Mouse (Mus musculus) liver, adult (tissue): ENCODE results near the gene Clpp.

Source experiments
- GATA4 ChIP-seq: IDR thresholded peaks from 2 replicates; pipeline ENCODE4 v1.6.1; 2014; ENCODE audit warnings: mild to moderate bottlenecking, low read length; ENCODE audit not compliant: insufficient replicate concordance

The Clpp gene

DNA sequence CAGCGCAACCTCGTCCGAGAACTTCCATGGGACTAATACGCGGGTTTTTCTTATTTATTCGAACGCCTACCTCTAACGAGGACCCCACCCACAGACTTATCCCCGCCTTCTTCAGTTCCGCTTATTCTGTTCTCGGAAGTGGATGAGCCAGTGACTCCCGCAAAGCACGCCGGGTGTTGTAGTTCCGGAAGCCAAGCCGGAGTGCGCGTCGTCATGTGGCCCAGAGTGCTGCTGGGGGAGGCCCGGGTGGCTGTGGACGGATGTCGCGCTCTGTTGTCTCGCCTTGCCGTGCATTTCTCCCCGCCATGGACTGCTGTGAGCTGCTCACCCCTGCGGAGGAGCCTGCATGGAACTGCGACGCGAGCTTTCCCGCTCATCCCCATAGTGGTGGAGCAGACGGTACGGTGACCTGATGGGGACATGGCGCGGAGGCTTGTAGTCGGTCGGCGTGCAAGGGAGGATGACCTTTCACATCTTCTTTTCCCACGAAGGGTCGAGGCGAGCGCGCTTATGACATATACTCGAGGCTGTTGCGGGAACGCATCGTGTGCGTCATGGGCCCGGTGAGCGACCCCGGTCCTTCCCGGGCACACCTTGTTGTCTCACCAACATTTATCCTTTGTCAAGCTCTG lies at the start of gene Clpp:
Clpp (plus strand) TSS at position 191 of the 632 bp plus-strand sequence.
- TF ChIP-seq GATA4: no peak

DNA sequence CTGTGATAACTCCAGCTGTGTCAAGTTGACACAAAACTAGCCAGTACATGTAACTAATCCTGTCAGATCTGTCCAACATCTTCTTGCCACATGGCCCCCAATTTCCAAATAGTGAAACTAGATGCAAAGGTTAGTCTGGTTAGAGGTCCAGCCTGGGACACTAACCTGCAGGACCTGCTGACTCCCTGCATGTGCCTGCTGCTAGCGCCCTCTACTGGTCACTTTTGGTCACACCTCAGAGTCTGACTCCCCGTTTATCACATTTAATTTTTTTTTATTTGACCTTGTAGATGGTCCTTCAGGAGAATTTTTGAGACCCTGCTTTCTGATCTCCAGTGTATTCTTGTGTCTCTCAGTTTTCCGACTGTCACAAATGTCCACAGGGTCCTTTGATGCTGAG lies 39.2 kb upstream of the Clpp start:
- TF ChIP-seq GATA4: no peak

DNA sequence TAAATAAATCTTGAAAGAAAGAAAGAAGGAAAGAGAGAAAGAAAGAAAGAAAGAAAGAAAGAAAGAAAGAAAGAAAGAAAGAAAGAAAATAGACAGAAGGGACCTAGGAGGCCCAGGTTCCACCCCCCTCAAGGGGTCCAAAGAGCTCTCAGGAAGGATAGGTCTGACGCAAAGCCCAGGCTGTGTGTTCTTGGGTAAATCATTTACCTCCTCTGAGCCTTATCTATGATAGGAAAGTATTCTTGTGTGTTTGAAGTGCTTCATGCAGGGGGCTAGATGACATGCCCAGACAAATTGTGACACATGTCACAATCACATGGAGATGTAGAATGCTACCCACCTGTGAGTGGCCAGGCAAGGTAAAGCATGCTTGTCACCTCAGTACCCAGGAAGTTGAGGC lies 37.5 kb upstream of the Clpp start:
- no peak for TF ChIP-seq GATA4

DNA sequence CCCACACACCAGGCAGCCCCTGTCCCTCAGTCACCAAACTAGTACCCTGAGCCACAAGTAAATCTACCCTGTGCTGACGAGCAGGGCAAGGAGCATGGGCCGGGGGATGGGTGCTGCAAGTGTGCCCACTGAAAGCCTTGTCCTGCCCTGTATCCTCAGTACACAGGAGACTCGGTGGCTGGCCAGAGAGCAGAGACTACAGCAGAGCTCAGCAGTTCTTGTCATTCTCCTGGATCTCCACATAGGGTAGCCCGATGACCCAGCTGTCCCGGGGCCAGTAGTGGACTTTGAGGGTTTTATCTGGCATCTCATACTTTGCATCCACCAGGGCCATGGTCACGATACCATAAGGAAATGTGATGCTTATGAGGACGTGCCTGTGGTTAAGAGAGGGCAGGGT lies 35.2 kb upstream of the Clpp start:
- TF ChIP-seq GATA4: no peak

DNA sequence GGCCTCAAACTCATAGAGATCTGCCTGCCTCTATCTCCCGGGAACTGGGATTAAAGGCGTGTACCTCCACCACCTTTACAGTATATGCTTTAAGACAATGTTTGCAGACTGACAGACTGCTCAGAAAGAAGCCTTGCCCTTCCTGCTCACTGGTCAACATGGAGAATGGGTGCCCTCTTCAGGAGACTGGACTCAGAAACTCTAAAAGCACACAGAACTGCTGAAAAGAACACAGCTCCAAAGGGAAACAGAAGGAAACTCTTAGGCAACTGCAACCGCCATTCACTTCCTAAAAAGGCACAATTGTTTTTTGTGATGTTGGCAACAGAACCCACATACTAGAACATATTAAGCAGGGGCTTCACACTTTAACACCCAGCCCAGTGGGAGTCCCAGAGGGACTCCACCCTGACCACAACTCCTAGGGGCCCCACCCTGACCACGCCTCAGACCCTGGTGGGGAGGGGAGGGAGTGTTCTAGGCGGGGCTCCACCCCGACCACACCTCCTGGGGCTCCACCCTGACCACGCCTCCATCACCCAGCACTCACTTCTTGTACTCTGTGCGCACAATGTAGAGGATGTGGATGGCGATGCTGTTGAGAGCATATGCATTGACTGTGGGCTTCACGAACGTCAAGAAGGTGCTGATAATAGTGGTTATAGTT lies 32.2 kb upstream of the Clpp start:
- TF ChIP-seq GATA4: no peak

DNA sequence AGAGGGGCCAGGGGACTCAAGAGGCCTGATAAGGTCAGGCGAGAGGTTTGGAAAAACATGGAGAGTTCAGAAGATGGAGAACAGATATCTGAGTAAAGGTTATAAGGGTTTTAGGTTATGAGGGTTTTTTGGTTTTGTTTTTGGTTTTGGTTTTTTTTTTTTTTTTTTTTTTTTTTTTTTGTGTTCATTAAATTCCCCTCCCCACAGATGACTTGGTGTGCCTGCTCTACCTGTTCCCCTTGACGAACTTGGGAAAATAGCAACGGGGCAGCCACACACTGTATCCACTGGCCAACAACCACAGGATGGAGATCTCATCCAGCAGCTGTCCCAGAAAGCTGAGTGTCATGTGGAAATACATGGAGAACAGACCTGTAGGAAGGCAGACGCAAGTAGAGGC lies 31.4 kb upstream of the Clpp start:
- no peak for TF ChIP-seq GATA4

DNA sequence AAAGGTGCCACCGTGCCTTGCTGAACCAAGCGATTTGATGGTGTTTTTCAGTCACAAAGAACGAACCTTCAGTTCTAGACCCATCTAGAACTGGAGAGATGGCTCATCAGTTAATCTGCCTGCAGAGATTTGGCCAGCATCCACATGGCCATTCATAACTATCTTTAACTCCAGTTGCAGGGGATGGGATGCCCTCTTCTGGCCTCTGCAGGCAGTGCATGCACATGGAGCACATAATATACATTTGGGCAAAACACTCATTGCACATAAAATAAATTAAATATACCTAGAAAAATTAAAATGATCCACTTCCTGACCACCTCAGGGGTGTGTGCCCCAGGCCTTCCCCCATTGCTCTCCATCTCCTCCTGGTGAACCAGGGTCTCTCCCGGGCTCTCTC lies 28.2 kb upstream of the Clpp start:
- no peak for TF ChIP-seq GATA4

DNA sequence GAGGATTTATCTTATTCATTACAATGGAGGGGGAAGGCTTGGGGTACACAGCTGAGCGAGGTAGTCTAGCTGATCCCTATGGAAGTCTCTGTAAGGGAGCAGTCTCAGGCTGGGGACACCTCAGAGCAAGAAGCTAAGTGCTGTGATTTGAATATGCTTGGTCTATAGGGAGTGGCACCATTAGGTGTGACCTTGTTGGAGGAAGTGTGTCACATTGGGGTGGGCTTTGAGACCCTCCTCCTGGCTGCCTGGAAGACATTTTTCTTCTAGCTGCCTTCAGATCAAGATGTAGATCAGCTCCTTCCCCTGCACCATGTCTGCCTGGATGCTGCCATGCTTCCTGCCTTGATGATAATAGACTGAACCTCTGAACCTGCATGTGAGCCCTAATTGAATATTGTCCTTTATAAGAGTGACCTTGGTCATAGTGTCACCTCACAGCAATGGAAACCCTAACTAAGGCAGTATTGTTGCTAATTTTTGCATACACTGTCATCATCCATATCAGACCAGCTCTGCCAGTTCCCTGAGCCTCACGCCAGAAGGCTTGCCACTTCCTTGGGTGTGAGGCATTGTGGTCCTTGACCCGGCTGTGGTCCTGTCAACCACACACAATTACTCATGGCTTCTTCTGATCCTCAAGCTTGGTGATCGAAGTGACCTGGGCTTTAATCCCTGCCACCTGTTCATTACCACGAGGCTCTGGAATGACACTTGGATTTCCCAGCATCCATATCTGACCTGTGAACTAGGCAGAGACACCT lies 27.3 kb upstream of the Clpp start:
- no peak for TF ChIP-seq GATA4

DNA sequence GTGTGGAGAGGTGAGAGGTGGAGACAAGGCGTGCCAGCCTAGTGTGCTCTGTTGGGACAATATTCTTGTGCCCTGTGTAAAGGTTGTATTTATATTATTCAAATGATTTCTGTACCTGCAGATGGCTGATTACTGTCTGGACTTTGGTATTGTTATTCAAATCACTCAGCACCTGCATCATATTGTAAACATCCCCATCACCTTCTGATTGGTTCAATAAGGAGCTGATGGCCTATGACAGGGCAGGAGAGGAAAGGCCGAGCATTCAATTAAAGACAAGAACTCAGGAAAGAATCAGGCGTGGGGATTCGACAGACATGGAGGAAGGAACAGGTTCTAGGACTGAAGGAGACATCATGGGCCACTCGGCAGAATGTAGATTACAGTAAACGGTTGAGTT lies 26.5 kb upstream of the Clpp start:
- TF ChIP-seq GATA4: no peak

DNA sequence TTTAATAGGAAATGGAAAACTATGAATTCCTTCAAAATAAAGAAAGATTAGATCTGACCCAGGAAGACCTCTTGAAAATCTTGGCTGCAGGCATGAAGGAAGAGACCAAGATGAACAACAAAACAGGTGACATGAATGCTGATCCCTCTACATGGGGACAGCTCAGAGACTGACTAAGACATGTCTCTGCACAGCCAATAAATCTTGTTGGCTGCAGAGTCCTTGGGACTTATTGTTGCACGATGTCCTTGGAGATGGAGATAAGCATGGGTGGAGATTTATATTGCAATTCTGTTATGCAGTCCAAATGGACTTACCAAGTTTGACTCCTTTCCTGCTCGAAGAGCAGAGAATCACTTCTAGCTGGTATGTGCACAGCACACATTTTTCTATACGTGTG lies 20.8 kb upstream of the Clpp start:
- TF ChIP-seq GATA4: no peak

DNA sequence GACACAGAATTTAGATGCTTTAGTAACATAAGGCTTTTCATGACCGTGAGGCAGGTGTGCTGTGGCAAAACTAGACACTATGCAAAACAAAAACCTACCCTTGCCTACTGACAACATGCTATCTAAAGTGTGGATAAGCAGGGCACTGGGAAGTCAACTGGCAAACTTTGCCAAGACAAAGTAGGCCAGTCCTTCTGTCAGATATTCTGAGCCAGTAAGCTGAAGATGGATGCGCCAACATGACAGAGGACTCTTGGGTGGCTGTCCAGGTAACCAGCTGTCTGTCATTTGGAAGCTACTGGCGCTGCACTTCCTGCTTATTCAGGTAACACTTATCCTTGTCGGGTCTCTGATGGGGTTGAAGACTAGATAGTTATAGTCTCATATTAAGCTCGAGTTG lies 20.0 kb upstream of the Clpp start:
- TF ChIP-seq GATA4: no peak

DNA sequence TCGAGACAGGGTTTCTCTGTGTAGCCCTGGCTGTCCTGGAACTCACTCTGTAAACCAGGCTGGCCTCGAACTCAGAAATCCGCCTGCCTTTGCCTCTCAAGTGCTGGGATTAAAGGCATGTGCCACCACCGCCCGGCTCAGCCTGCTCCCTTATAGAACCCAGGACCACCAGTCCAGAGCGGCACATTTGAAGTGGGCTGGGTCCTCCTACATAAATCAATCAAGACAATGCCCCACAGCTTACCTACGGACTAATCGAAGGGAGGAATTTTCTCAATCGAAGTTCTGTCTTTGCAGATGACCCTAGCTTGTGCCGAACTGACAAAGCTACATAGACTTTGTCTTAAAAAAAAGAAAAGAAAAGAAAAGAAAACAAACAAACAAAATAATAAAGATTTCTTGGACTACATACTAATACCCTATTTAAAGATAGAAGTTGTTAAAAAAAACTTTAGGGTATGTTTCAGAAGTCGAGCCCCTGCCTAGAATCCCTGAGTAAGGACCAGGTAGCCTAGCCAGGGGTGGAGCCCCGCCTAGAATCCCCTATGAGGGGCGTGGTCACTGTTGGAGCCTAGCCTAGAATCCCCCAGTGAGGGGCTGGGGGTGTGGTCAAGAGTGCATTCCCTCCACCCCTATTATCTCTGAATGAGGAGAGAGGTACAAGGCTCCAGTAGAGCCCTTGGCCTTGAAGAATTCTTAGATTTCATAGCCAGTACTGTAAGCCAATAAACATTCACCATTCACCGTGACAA lies 16.0 kb upstream of the Clpp start:
- no peak for TF ChIP-seq GATA4

DNA sequence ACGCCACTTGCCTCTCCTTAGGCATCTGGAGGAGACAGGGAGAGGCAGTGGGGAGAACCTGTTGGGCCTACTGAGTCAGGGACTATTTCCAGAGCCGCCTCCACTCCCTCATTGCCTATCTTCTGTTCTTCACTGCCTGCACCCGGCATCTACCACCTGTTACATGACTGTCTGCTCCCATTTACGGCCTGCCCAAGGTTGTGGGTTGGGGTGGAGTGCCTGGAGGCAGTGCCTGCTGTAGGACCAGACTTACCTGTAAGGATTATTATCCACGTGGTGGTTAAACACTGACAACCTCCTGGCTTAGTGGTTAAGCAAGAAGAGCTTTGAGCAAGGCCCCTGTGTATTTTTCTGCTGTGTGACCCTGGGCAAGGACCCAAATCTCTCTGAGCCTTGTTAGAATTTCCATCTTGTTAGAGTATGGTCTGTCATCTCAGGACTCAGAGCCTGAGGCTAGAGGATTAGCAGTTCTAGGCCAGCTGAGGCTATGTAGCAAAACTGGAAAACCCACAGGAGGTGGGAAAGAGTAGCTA lies 15.3 kb upstream of the Clpp start:
- TF ChIP-seq GATA4: no peak

DNA sequence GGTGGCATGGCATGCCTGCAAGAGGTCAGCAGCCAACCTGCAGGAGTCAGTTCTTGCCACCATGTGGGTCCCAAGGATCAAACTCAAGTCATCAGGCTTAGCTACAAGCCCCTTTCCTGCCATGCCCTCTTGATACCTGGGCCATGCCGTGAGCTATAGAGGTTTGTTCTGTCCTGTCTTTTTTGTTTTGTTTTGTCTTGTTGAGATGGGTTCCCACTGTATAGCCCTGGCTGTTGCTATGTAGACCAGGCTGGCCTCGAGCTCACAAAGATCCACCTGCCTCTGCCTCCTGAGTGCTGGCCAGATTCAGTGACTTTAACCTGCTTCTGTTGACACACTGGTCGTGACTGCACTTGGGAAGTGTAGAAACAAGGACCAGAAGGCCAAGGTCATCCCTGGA lies 14.7 kb upstream of the Clpp start:
- no peak for TF ChIP-seq GATA4

DNA sequence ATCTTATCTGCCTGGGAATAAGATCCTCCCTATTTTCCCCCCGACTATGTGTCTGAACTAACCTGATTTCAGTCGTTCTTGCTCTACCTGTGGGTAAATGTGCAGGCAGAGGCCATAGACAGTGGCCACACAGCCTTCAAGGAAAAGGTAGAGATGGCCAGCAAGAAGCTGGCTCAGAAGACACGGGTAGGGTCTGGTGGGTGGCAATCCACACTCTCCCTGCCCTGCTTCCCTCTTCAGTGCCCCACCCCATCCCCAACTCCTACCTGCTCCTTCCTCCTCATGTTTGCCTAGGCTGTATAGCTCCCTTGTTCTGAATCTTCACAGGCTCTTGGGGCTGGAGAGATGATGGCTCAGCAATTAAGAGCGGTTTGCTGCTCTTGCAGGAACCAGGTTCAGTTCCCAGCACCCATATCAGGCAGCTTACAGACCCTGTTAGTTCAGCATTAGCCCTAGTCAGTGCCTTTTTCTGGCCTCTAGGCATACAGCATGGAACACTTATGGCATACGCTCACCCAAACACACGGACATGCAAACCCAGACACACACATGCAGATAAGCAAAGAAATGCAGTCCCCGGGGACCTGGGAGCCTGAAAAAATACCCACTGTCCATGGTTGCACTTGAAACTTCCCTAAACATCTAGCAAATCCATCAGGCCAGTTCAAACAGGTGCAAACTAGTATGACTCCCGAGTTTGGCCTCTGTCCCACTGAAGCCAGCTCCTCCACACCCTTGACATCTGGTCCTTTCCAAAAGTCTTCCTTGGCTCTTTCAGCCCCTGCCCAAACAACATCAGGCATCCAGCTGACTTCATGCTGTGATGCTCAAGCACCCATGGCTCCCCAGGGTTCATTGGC lies 13.3 kb upstream of the Clpp start:
- TF ChIP-seq GATA4: no peak

DNA sequence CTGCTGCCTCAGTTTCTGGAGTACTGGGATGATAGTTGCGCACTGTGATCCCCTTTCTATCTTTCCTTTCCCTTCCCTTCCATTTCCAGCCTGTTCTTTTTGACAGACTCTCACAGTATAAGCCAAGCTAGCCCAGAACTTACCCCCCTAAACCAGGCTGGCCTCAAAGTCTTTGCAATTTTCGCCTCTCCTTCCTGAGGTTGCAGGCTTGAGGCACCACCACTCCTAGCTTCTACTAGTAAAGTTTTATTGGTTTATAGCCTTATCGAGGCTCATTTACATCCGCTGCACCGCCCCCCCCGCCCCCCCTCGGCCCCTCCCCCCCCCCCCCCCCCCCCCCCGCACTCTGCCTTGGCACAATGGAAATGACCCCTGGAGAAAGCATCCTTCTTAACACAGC lies 10.6 kb upstream of the Clpp start:
- no peak for TF ChIP-seq GATA4
